Mouse (Mus musculus) C2C12 (cell line): ENCODE data around the gene Rsph10b. TPM values are rescaled to one million over a fixed set of nuclear protein-coding genes. Genes with fewer than 3 reads are reported as not detected.
A peak's percentile ranks its signal among the peaks of the same experiment; 100 is the strongest.

Experiments
- H3K27me3 ChIP-seq: one replicate; pipeline ENCODE4 v1.6.1; 2011; ENCODE audit not compliant: control insufficient read depth, insufficient read depth, insufficient read length
- H3K36me3 ChIP-seq: one replicate; pipeline ENCODE4 v1.6.1; 2011; ENCODE audit not compliant: control insufficient read depth, insufficient read depth
- H3K4me3 ChIP-seq: one replicate; pipeline ENCODE4 v1.5.1; 2011; ENCODE audit warnings: mild to moderate bottlenecking, control low read depth; ENCODE audit not compliant: poor library complexity, insufficient read depth, severe bottlenecking
- H3K79me2 ChIP-seq: one replicate; pipeline ENCODE4 v1.6.1; 2011; ENCODE audit not compliant: control insufficient read depth, insufficient read depth
- H3K79me3 ChIP-seq: one replicate; pipeline ENCODE4 v1.6.1; 2011; ENCODE audit warnings: low read depth, control low read depth
- H3ac ChIP-seq: one replicate; pipeline ENCODE3; 2011; ENCODE audit warnings: low read depth; ENCODE audit not compliant: control insufficient read depth, insufficient read length
- CEBPB ChIP-seq: IDR thresholded peaks from one replicate; pipeline ENCODE4 v1.6.1; 2011; ENCODE audit warnings: low read depth, mild to moderate bottlenecking, control low read depth, moderate library complexity
- CTCF ChIP-seq: IDR thresholded peaks from one replicate; pipeline ENCODE4 v1.5.1; 2011; ENCODE audit not compliant: control insufficient read depth, insufficient read depth, insufficient read length
- FOSL1 ChIP-seq: IDR thresholded peaks from one replicate; pipeline ENCODE4 v1.8.0; 2011; ENCODE audit warnings: mild to moderate bottlenecking, low read length; ENCODE audit not compliant: poor library complexity, insufficient read depth, severe bottlenecking
- MAX ChIP-seq: IDR thresholded peaks from one replicate; pipeline ENCODE4 v1.6.1; 2011; ENCODE audit warnings: mild to moderate bottlenecking, control low read depth
- MYOD1 ChIP-seq: IDR thresholded peaks from one replicate; pipeline ENCODE4 v1.6.1; 2011; ENCODE audit warnings: low read depth; ENCODE audit not compliant: control insufficient read depth, insufficient read length
- MYOG ChIP-seq: IDR thresholded peaks from one replicate; pipeline ENCODE4 v1.6.1; 2011; ENCODE audit not compliant: control insufficient read depth, insufficient read length; ENCODE audit errors: extremely low read depth
- USF1 ChIP-seq: IDR thresholded peaks from one replicate; pipeline ENCODE4 v1.6.1; 2011; ENCODE audit warnings: low read depth, mild to moderate bottlenecking, control low read depth, moderate library complexity
- polyA plus RNA-seq: library from polyadenylated mRNA; unstranded; fragments of >200 nt; fragmentation: generic; extraction: Trizol; gene quantifications from one replicate; pipeline ENCODE4 v1.2.1, GENCODE M21; 2012; ENCODE audit warnings: missing spikeins

Gene Rsph10b
- polyA plus RNA-seq, 1 experiment = not detected

GRCm38 (mm10) chr5:143916221-143916620 lies 16.6 kb upstream of the Rsph10b start:
- Histone ChIP-seq H3ac (no peak overlapping the region), H3K79me2 (peaks cover 33% of the 10 kb centered on the region), H3K27me3 (no peaks in the 10 kb centered on the region), H3K79me3 (peaks cover 11% of the 10 kb centered on the region), H3K4me3 (no peak overlapping the region), H3K36me3 (peaks cover 60% of the 10 kb centered on the region)
- TF ChIP-seq CEBPB = no peak
- TF ChIP-seq FOSL1 = no peak
- TF ChIP-seq MYOD1 = no peak
- no peak for TF ChIP-seq MAX
- TF ChIP-seq CTCF = no peak
- TF ChIP-seq MYOG = no peak
- TF ChIP-seq USF1 = no peak

- no peak overlapping the region for H3ac ChIP-seq
- H3K79me3 ChIP-seq = peaks cover 10% of the 10 kb centered on the region
- TF ChIP-seq USF1 (no peak), CTCF (peak; percentile 36), MYOD1 (no peak)
- H3K4me3 ChIP-seq = no peak overlapping the region
- peaks cover 21% of the 10 kb centered on the region for H3K79me2 ChIP-seq
- no peaks in the 10 kb centered on the region for H3K27me3 ChIP-seq
- peaks cover 72% of the 10 kb centered on the region for H3K36me3 ChIP-seq
These were observed 15.4 kb upstream of the Rsph10b start for GRCm38 (mm10) chr5:143917418-143917817.

GRCm38 (mm10) chr5:143918120-143918519 lies 14.7 kb upstream of the Rsph10b start:
- Histone ChIP-seq H3K79me2 (peaks cover 14% of the 10 kb centered on the region), H3K27me3 (no peaks in the 10 kb centered on the region), H3K79me3 (peaks cover 5% of the 10 kb centered on the region), H3K4me3 (no peak overlapping the region), H3ac (no peak overlapping the region), H3K36me3 (peaks cover 77% of the 10 kb centered on the region)
- TF ChIP-seq CTCF (no peak), FOSL1 (no peak), MAX (no peak), CEBPB (no peak), USF1 (no peak), MYOD1 (no peak), MYOG (no peak)

- Histone ChIP-seq H3K4me3 (no peak overlapping the region), H3K27me3 (no peaks in the 10 kb centered on the region), H3K79me2 (no peaks in the 10 kb centered on the region), H3ac (no peak overlapping the region), H3K36me3 (peaks cover 76% of the 10 kb centered on the region), H3K79me3 (no peaks in the 10 kb centered on the region)
- TF ChIP-seq MAX (no peak), CTCF (no peak), USF1 (no peak), FOSL1 (no peak), CEBPB (no peak), MYOD1 (no peak), MYOG (no peak)
These were observed 7.9 kb upstream of the Rsph10b start for GRCm38 (mm10) chr5:143924781-143925452.

- no peak for TF ChIP-seq CTCF
- no peak for TF ChIP-seq CEBPB
- no peak for TF ChIP-seq MYOD1
- TF ChIP-seq MYOG = no peak
- no peak for TF ChIP-seq USF1
- TF ChIP-seq MAX = no peak
- no peak for TF ChIP-seq FOSL1
- H3K36me3 ChIP-seq = peaks cover 58% of the 10 kb centered on the region
- no peak within 1 kb of the TSS for H3ac ChIP-seq
- H3K79me2 ChIP-seq = no peaks in the 10 kb centered on the region
- H3K79me3 ChIP-seq = no peaks in the 10 kb centered on the region
- no peak within 1 kb of the TSS for H3K4me3 ChIP-seq
- no peaks in the 10 kb centered on the region for H3K27me3 ChIP-seq
These were observed 5.0 kb upstream of the Rsph10b start, which contains the start of gene Gm42421 for GRCm38 (mm10) chr5:143927875-143928274. TSS of gene Gm42421 (plus strand) at chr5:143928175.

GRCm38 (mm10) chr5:143929291-143929690 lies 3.5 kb upstream of the Rsph10b start:
- Histone ChIP-seq H3ac (no peak overlapping the region), H3K4me3 (no peak overlapping the region), H3K36me3 (peaks cover 47% of the 10 kb centered on the region), H3K79me2 (no peaks in the 10 kb centered on the region), H3K79me3 (no peaks in the 10 kb centered on the region), H3K27me3 (no peaks in the 10 kb centered on the region)
- TF ChIP-seq CTCF = no peak
- no peak for TF ChIP-seq FOSL1
